Mouse (Mus musculus) brain, embryonic 18.5 days (tissue): ENCODE measurements around the gene C1galt1.

Experiments
- DNase-seq: peaks from one replicate; pipeline ENCODE4 v3.0.0-alpha.2; 2012; ENCODE audit warnings: low read depth, low spot score

C1galt1 gene

DNA sequence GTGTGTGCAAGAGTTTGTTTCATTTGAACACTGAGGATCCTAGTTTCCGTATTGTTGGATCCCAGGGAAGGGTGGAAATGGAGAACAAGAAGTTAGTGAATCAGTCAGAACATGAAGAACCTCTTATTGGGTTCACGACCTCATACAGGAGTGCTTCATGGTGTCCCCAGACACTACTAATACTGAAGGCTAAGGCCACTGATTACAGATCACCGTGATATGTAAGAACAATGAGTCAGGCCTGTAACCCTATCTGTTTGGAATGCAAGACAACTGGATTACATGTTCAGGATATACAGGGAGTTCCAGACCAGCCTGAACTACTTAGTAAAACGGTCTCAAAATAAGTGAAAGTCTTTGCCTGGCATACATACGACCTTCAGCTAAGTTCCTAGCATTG lies 13.9 kb downstream of the C1galt1 start:
- no peak for DNase-seq

DNA sequence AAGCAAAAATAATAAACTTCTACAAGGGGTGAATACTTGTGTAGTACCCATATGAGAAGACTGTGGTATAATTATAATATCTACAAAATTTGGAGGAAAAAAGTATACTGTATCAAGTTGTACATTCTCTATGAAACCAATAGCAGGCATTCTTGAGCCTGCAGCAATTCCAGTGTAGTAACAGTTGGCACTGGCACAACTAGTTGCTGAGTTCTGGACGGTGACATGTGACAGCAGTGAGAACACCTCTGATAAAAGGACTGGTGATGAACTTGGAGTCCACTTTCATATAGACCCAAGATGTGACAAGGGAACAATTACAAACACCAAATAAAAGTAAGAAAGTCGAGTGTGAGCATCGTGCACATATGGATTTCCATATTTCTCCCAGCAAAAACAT lies 14.5 kb downstream of the C1galt1 start:
- DNase-seq: no peak

DNA sequence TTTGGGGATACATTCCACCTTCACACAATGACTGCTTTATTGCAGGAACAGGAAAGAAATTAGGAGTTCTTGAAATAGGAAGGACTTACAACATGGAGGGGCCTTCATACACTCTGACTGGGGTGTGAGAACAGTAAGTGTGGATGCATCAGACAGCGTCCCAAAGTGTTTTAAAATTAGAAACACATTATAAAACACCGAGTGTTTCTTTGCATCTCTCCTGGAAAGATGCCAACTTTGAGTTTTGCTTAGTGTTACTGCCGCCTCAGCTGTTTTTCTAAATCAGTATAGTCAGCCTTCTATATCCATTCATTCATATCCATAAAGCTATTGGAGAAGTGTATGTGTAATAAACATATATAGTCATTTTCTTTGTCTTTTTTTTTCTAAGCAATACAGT lies 16.4 kb downstream of the C1galt1 start:
- no peak for DNase-seq

DNA sequence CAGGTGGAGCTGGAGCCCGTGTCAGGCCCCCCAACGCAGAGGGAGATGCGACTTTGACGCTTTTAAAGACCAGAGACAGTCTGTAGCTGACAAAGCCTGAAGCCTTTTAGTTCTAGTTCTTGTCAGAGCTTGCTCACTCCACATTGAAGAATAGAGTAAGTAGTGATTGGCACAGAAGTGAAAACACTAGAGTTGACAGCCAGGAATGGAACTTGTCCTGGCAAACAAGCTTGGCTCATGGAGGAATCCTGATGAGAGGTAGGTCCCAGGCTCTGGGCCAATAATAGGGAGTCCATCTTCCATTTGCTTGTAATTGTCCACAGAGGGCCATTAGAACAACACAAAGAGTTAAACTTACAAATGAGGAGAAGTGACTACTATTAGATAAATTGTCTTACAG lies 18.7 kb downstream of the C1galt1 start:
- no peak for DNase-seq

DNA sequence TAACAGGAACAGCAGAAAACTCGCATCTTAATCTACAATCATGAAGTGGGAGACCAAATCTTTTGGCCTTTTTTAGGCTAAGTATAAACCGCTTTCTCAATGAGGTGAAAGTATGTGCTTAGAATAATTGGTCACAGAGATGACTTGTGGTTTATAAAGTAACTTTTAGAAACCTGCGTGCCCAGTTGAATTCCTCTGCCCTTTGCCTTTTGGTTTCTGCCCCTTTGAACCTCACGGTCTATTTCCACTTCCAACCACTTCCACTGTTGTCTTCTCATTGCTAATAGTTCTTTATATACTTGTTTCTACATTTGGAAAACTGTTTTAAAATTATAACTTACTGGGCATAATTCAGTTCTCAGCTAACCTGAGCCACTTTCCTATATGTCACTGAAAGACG lies 32.2 kb downstream of the C1galt1 start:
- DNase-seq: no peak

DNA sequence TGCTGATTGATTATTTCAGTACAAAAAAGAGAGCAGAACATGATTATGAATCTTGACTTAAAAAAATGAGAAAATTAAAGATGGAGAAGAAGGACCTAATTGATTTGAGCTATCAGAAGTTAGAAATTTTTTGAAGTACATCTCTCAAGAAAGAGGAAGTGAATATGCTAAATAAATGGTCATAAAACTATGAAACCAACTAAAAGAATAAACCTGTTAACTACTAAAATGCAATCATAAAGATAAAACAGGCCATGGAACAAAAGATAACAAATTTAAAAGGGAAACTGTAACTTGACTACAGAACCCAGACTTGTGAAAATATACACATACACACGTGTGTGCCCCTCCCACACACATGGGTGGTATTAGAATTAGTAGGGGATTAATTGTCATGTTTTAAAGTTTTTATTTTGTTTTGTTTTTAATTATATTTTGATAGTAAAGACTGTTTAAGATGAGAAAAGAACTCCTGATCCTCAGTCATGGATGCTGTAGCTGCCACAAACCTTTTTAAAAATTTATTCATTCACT lies 37.0 kb downstream of the C1galt1 start:
- DNase-seq: no peak

DNA sequence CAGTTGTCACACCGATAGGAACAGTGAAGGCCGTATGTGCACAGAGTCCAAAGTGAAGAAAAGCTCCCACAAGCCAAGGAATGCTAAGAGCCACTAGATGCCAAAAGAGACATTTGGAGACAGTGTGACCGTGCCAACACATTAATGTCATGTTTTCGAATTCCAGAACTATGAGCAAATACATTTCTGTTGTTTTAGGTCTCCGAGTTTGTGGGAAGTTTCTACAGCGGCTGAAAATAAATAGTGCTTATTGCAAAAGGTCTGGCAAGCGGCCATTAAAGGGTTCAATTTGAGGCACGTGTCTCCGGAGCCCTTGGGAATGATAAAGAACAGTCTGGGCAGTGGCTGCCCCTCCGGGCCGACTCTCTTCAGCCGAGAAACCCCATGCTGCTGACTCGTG lies 37.9 kb downstream of the C1galt1 start:
- no peak for DNase-seq

DNA sequence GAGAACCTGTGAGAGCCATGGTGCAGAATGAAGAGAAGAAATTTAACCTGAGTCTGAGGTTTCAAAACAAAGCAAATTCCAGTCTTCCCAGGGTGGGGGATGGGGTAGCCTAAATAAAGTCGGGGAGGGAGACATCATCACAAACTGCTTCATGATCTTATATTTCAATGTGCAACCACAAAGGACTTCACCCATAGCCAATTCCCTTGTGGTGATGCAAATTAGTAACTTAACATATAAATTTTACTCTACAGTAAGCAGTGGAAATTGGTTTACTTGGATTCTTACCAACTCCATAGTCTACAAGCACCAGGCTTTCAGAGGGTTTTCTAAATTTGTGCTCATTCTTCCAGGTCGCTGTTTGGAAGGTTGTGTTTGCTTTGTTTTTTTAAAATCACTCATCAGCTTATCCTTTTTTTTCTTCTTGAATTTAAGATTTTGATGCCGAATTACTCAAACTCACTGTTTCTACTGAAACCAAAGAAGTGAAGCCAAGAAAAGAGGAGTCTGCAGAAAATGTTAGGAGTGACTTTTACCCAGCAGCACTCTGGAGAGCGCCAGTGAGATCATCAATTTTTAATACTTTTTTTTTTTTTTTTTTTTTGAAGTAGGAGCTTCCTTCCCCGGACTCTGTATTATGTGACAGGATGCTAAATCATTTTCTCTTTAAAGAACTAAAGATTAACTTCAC lies 41.5 kb downstream of the C1galt1 start:
- DNase-seq: no peak

DNA sequence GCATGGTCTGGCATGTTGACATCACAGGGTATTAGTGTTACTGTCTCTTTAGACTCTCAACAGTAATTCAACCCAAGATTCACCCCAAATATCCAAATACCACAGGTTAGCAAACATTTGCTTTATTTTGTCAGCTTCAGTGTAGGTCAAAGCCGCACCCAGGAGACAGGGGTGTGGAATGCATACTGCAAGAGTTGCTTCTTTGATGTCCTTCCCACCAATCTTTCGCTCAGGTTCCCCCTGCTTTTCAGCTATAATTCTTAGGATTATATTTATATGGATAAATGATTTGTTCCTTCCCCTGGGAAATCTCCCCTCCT lies 42.0 kb downstream of the C1galt1 start:
- no peak for DNase-seq

DNA sequence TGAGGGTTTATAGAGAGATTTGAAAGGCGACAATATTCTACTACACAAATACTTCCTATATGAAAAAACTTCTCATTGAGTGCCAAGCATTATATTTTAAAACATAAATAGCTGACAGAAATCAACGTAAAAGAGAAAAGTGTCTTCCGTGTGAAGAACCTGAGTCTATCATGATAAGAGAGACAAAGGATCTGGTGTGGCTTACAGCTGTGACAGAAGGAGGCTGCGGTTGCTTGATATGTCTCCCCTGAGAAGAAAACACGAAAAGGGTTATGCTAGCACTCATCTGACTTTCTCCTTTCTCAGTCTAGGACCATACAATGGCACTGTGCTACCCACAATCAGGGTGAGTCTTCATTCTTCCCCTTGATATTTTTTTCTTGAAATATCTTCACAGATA lies 51.7 kb downstream of the C1galt1 start:
- DNase-seq: no peak

DNA sequence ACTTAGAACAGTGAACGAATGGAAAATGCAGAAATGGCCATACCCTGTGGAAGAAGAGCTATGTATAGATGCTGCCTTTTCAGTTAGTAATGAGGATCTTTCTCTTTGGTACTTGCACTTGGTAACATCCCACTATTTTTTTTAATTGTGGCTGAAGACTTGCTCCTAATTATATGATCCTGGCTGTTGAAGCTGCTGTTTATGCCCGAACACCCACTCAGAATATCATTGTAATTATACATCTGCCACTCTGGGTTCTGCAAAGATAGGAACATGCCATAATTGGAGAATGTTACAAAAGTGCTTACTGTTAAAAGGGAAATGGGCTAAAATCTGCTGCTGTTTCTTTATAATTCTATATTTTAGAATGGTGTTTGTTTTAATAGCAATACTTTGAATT lies 67.4 kb downstream of the C1galt1 start:
- no peak for DNase-seq
